Comparison of ENCODE assay signal across 11 mouse cellular contexts in genomic region chr13:48662431-48663143, GRCm38 (mm10). TPM values are rescaled to one million over a fixed set of nuclear protein-coding genes. Genes with fewer than 3 reads are reported as not detected.
DNase-seq lines count a peak whose midpoint lies in the region; ATAC-seq and TF ChIP-seq lines count a peak whose summit lies in the region.
"Had no signal": no experiment of that assay in that cellular context is flagged by ENCODE, and none has a peak within 500 bp of the region (broad histone marks: within the 10 kb centered on the region; RNA-seq: fewer than 3 reads in every experiment).

Gene Barx1 (plus strand): TSS chr13:48662998.

- H3K36me3 ChIP-seq in lung, embryonic 14.5 days (ENCODE audit: insufficient read depth) = no peaks in the 10 kb centered on the region
- H3K36me3 ChIP-seq in forebrain, embryonic 10.5 days (replicated peaks) = no peaks in the 10 kb centered on the region
- H3K36me3 ChIP-seq in limb, embryonic 12.5 days = no peaks in the 10 kb centered on the region
- H3K36me3 ChIP-seq in neural tube, embryonic 15.5 days = no peaks in the 10 kb centered on the region

- H3K4me2 ChIP-seq in lung, embryonic 14.5 days = peak within 1 kb of the TSS; percentile 92
- peak within 1 kb of the TSS; percentile 81 for H3K4me2 ChIP-seq in limb, embryonic 12.5 days
- H3K4me2 ChIP-seq in neural tube, embryonic 15.5 days = peak within 1 kb of the TSS; percentile 61

- no peaks in the 10 kb centered on the region for H3K4me1 ChIP-seq in lung, embryonic 14.5 days (ENCODE audit: insufficient read depth)
- H3K4me1 ChIP-seq in forebrain, embryonic 10.5 days = peaks cover 48% of the 10 kb centered on the region
- H3K4me1 ChIP-seq in limb, embryonic 12.5 days (replicated peaks) = peaks cover 54% of the 10 kb centered on the region
- peaks cover 22% of the 10 kb centered on the region for H3K4me1 ChIP-seq in neural tube, embryonic 15.5 days

- WGBS in lung, embryonic 14.5 days = under 1% methylated on average over 54 of the region's 73 CpGs
- under 1% methylated on average over 73 of the region's 73 CpGs for WGBS in forebrain, embryonic 10.5 days
- WGBS in limb, embryonic 12.5 days = under 1% methylated on average over 61 of the region's 73 CpGs
- WGBS in neural tube, embryonic 15.5 days = under 1% methylated on average over 63 of the region's 73 CpGs

- no peak for TF ChIP-seq CTCF in lung, embryonic 14.5 days (IDR thresholded peaks at IDR 0.05; ENCODE audit: low read depth)

- peak; percentile 69 for ATAC-seq in lung, embryonic 14.5 days (ENCODE audit: insufficient read depth)
- ATAC-seq in limb, embryonic 12.5 days (ENCODE audit: insufficient number of reproducible peaks, insufficient read depth, low FRiP score, low TSS enrichment, low read depth) = 0 out of 2 replicates have a peak, but pooled peaks have one; percentile 29
- no peak for ATAC-seq in neural tube, embryonic 15.5 days (ENCODE audit: low FRiP score)
- ATAC-seq in monocyte, adult 5-6 weeks (replicated peaks; ENCODE audit: insufficient number of reproducible peaks, low FRiP score, low TSS enrichment, poor library complexity, severe bottlenecking) = no peak

- DNase-seq in lung, embryonic 14.5 days = peak; percentile 53
- DNase-seq in lung, postnatal 10 days = no peak
- peak; percentile 36 for DNase-seq in forebrain, embryonic 10.5 days (ENCODE audit: extremely low spot score, low spot score)
- no peak for DNase-seq in B cell, adult 2 months
- no peak for DNase-seq in spleen, postnatal 4 days (ENCODE audit: low spot score in 2 of 2)
- DNase-seq: kidney, adult 2 months; thymus, adult 18-20 months had no signal

- peaks cover 98% of the 10 kb centered on the region for H3K27me3 ChIP-seq in lung, embryonic 14.5 days (ENCODE audit: insufficient read depth, low read length)
- H3K27me3 ChIP-seq in forebrain, embryonic 10.5 days (ENCODE audit: poor library complexity, severe bottlenecking) = peaks cover 100% of the 10 kb centered on the region
- peaks cover 99% of the 10 kb centered on the region for H3K27me3 ChIP-seq in limb, embryonic 12.5 days
- peaks cover 91% of the 10 kb centered on the region for H3K27me3 ChIP-seq in neural tube, embryonic 15.5 days (replicated peaks)

- H3K9ac ChIP-seq in lung, embryonic 14.5 days = peak within 1 kb of the TSS; percentile 48
- H3K9ac ChIP-seq in limb, embryonic 12.5 days (replicated peaks) = peak within 1 kb of the TSS; percentile 63
- H3K9ac ChIP-seq in neural tube, embryonic 15.5 days (replicated peaks) = no peak within 1 kb of the TSS

- H3K4me3 ChIP-seq in lung, embryonic 14.5 days (ENCODE audit: low read depth, low read length) = peak within 1 kb of the TSS; percentile 48
- peak within 1 kb of the TSS; percentile 55 for H3K4me3 ChIP-seq in forebrain, embryonic 10.5 days
- peak within 1 kb of the TSS; percentile 53 for H3K4me3 ChIP-seq in limb, embryonic 12.5 days (replicated peaks)
- H3K4me3 ChIP-seq in neural tube, embryonic 15.5 days (replicated peaks) = peak within 1 kb of the TSS; percentile 32

- H3K27ac ChIP-seq in lung, embryonic 14.5 days (ENCODE audit: low read depth) = no peak within 1 kb of the TSS
- peak within 1 kb of the TSS; percentile 30; the same call in 1 of the 2 replicates for H3K27ac ChIP-seq in forebrain, embryonic 10.5 days
- H3K27ac ChIP-seq in limb, embryonic 12.5 days = no peak within 1 kb of the TSS
- no peak within 1 kb of the TSS for H3K27ac ChIP-seq in neural tube, embryonic 15.5 days (replicated peaks)

- no peaks in the 10 kb centered on the region for H3K9me3 ChIP-seq in lung, embryonic 14.5 days (ENCODE audit: low read depth, low read length)
- no peaks in the 10 kb centered on the region for H3K9me3 ChIP-seq in forebrain, embryonic 10.5 days
- no peaks in the 10 kb centered on the region for H3K9me3 ChIP-seq in limb, embryonic 12.5 days
- no peaks in the 10 kb centered on the region for H3K9me3 ChIP-seq in neural tube, embryonic 15.5 days (replicated peaks)

RNA-seq across cellular contexts. Expression of gene Barx1, which starts in this region (rescaled TPM):
- 0.35 and 0.86 TPM in 2 replicates for polyA plus RNA-seq in lung, embryonic 14.5 days (2014; fragmentation: Nextera tagmentation; extraction: Ambion mirVana)
- polyA plus RNA-seq in forebrain, embryonic 10.5 days (2016; fragmentation: Nextera tagmentation; extraction: Ambion mirVana) = 0.66 and 1.3 TPM in 2 replicates
- polyA plus RNA-seq in limb, embryonic 12.5 days (2016; fragmentation: Nextera tagmentation; extraction: Ambion mirVana) = 2.7 and 4.8 TPM in 2 replicates
- 0.14 and 0.80 TPM in 2 replicates for polyA plus RNA-seq in neural tube, embryonic 15.5 days (2015; fragmentation: Nextera tagmentation; extraction: Ambion mirVana)
- not detected in 3 replicates for total RNA-seq in monocyte, adult 5-6 weeks (2017)
- total RNA-seq: megakaryocyte progenitor cell, adult 5-6 weeks had no signal
- polyA plus RNA-seq: kidney, adult 2 months had no signal

Comparison
In these comparisons a context has a peak if more than half of its experiments do, and no peak if none do; other contexts are left out.
1. Peak in DNase-seq, ATAC-seq, H3K4me3 ChIP-seq, H3K9ac ChIP-seq and H3K4me2 ChIP-seq in lung, embryonic 14.5 days; RNA of the gene not detected or under 1 TPM.